Mouse (Mus musculus) urinary bladder, adult 18-20 months (tissue): Measurements from ENCODE around the gene Olfr53.
"Not testable (repeated sequence)": the region's sequence is repeated elsewhere in the genome, so short reads cannot be mapped to it uniquely, and the experiment has no call there.

Experiments
- DNase-seq, 2 experiments: peaks; one replicate each; pipeline ENCODE4 v3.0.0; 2022; ENCODE audit warnings: low spot score in 2 of 2, mixed read lengths in 2 of 2

Gene Olfr53

GRCm38 (mm10) chr7:140646152-140646551, at the start of gene Olfr53:
Gene Olfr53 (plus strand): TSS chr7:140646452.
- DNase-seq = no peak

- not testable (repeated sequence) for DNase-seq
Measured at GRCm38 (mm10) chr7:140600969-140601368, 45.3 kb upstream of the Olfr53 start, which contains the start of gene Olfr46. Gene Olfr46 (plus strand): TSS chr7:140601269.

- not testable (repeated sequence) for DNase-seq
Measured at GRCm38 (mm10) chr7:140628670-140629069, 17.6 kb upstream of the Olfr53 start, which contains the start of gene Olfr61. Gene Olfr61 (plus strand): TSS chr7:140628970.

- DNase-seq = no peak
Measured at GRCm38 (mm10) chr7:140630559-140630958, 15.7 kb upstream of the Olfr53 start.

GRCm38 (mm10) chr7:140659630-140660029, 13.4 kb downstream of the Olfr53 start, which contains the start of gene Olfr539:
Gene Olfr539 (plus strand): TSS chr7:140659930.
- DNase-seq = no peak

GRCm38 (mm10) chr7:140670693-140671092, 24.4 kb downstream of the Olfr53 start:
- DNase-seq = not testable (repeated sequence)

GRCm38 (mm10) chr7:140675863-140676262, 29.6 kb downstream of the Olfr53 start:
- no peak for DNase-seq

GRCm38 (mm10) chr7:140679591-140679990, 33.3 kb downstream of the Olfr53 start:
- not testable (repeated sequence) for DNase-seq

GRCm38 (mm10) chr7:140681651-140682050, 35.4 kb downstream of the Olfr53 start, which contains the start of gene Olfr45:
Gene Olfr45 (plus strand): TSS chr7:140681951.
- no peak for DNase-seq

GRCm38 (mm10) chr7:140696967-140697366, 50.7 kb downstream of the Olfr53 start, which contains the start of gene Olfr541:
Gene Olfr541 (plus strand): TSS chr7:140697267.
- no peak for DNase-seq
